Mouse (Mus musculus): ENCODE results near the gene Megf9.

- TF ChIP-seq USF1 (IDR thresholded peaks at IDR 0.05; ENCODE audit: low read depth, low read length), result no peak
- TF ChIP-seq JUN (IDR thresholded peaks at IDR 0.05; ENCODE audit: insufficient read depth, low read depth, low read length), result no peak
- no peak for TF ChIP-seq HCFC1 (IDR thresholded peaks at IDR 0.05; ENCODE audit: low read depth, low read length)
- TF ChIP-seq CTCF (conservative IDR thresholded peaks at IDR 0.05 in 1 of 2, IDR thresholded peaks at IDR 0.05 in 1 of 2; ENCODE audit: low read depth in 2 of 2, low read length in 2 of 2), result no peak
- TF ChIP-seq CHD2 (IDR thresholded peaks at IDR 0.05; ENCODE audit: low read length), result no peak
- TF ChIP-seq MAX (IDR thresholded peaks at IDR 0.05; ENCODE audit: low read length), result no peak
- no peak for TF ChIP-seq GABPA (IDR thresholded peaks at IDR 0.05; ENCODE audit: insufficient replicate concordance, low read depth, low read length)
- TF ChIP-seq POLR2A (IDR thresholded peaks at IDR 0.05; ENCODE audit: low read depth, low read length), result no peak
- TF ChIP-seq ZNF384 (IDR thresholded peaks at IDR 0.05; ENCODE audit: low read depth, low read length), result no peak
- TF ChIP-seq ZC3H11A (IDR thresholded peaks at IDR 0.05; ENCODE audit: low read depth, low read length), result no peak
- no peak for TF ChIP-seq JUND (conservative IDR thresholded peaks at IDR 0.05; ENCODE audit: low read depth, low read length)
These were observed 88.0 kb downstream of the Megf9 start for GRCm38 (mm10) chr4:70446774-70447173.

Measured in CH12.LX (cell line).